Mouse (Mus musculus): ENCODE measurements around the gene Gm20388. TPM values are rescaled to one million over a fixed set of nuclear protein-coding genes. Genes with fewer than 3 reads are reported as not detected.

The Gm20388 gene
- total RNA-seq, 2 experiments from 2014 or later: 10.3 to 10.6 TPM

GRCm38 (mm10) chr8:119913181-119913580 is 2.5 kb downstream of the Gm20388 start:
- DNase-seq (ENCODE audit: low spot score in 2 of 2): no peak
- intact Hi-C loops (cut with DNase I): no loop called here

- intact Hi-C loops (cut with DNase I): no loop called here
- DNase-seq (ENCODE audit: low spot score in 2 of 2): no peak
Observed at GRCm38 (mm10) chr8:119914161-119914560, 3.5 kb downstream of the Gm20388 start.

- intact Hi-C loops (cut with DNase I): no loop called here
Observed at GRCm38 (mm10) chr8:119915298-119915697, 4.7 kb downstream of the Gm20388 start.

GRCm38 (mm10) chr8:119916237-119916892 is 5.7 kb downstream of the Gm20388 start:
- no peak for DNase-seq (ENCODE audit: low spot score in 2 of 2)
- intact Hi-C loops (cut with DNase I): no loop called here

More at GRCm38 (mm10) chr8:119915298-119915697, 4.7 kb downstream of the Gm20388 start:
- DNase-seq (ENCODE audit: low spot score in 2 of 2): no peak

GRCm38 (mm10) chr8:119917415-119917814 is 6.8 kb downstream of the Gm20388 start:
- intact Hi-C loops (cut with DNase I): no loop called here
- no peak for DNase-seq (ENCODE audit: low spot score in 2 of 2)

- intact Hi-C loops (cut with DNase I): no loop called here
Observed at GRCm38 (mm10) chr8:119918155-119918567, 7.5 kb downstream of the Gm20388 start.

GRCm38 (mm10) chr8:119923259-119923658 is 12.6 kb downstream of the Gm20388 start:
- DNase-seq (ENCODE audit: low spot score in 2 of 2): no peak
- intact Hi-C loops (cut with DNase I): loop anchor here (10.0 kb wide), 2 partner anchors 78 to 218 kb away; partner anchors contain the start of genes Atp2c2 and Cotl1

More at GRCm38 (mm10) chr8:119918155-119918567, 7.5 kb downstream of the Gm20388 start:
- no peak for DNase-seq (ENCODE audit: low spot score in 2 of 2)

- intact Hi-C loops (cut with DNase I): loop anchor here (5.0 to 10.0 kb wide), 3 partner anchors 81 to 221 kb away; partner anchors contain the start of genes Atp2c2 and Cotl1
- no peak for DNase-seq (ENCODE audit: low spot score in 2 of 2)
Observed at GRCm38 (mm10) chr8:119925428-119925827, 14.8 kb downstream of the Gm20388 start.

GRCm38 (mm10) chr8:119926474-119926873 is 15.8 kb downstream of the Gm20388 start:
- intact Hi-C loops (cut with DNase I): loop anchor here (5.0 to 10.0 kb wide), 3 partner anchors 82 to 222 kb away; partner anchors contain the start of genes Atp2c2 and Cotl1
- no peak for DNase-seq (ENCODE audit: low spot score in 2 of 2)

GRCm38 (mm10) chr8:119927422-119928092 is 16.9 kb downstream of the Gm20388 start:
- intact Hi-C loops (cut with DNase I): loop anchor here (5.0 to 10.0 kb wide), 3 partner anchors 83 to 223 kb away; partner anchors contain the start of genes Atp2c2 and Cotl1
- no peak for DNase-seq (ENCODE audit: low spot score in 2 of 2)

GRCm38 (mm10) chr8:119931317-119931716 is 20.7 kb downstream of the Gm20388 start:
- no peak for DNase-seq (ENCODE audit: low spot score in 2 of 2)
- intact Hi-C loops (cut with DNase I): no loop called here

- no peak for DNase-seq (ENCODE audit: low spot score in 2 of 2)
- intact Hi-C loops (cut with DNase I): no loop called here
Observed at GRCm38 (mm10) chr8:119933681-119934080, 23.0 kb downstream of the Gm20388 start.

- DNase-seq (ENCODE audit: low spot score in 2 of 2): no peak
- intact Hi-C loops (cut with DNase I): no loop called here
Observed at GRCm38 (mm10) chr8:119935541-119935940, 24.9 kb downstream of the Gm20388 start.

GRCm38 (mm10) chr8:119938481-119938880 is 27.8 kb downstream of the Gm20388 start:
- intact Hi-C loops (cut with DNase I): no loop called here

GRCm38 (mm10) chr8:119939336-119939735 is 28.7 kb downstream of the Gm20388 start:
- DNase-seq (ENCODE audit: low spot score in 2 of 2): no peak
- intact Hi-C loops (cut with DNase I): no loop called here

More at GRCm38 (mm10) chr8:119938481-119938880, 27.8 kb downstream of the Gm20388 start:
- DNase-seq (ENCODE audit: low spot score in 2 of 2): no peak

- DNase-seq (ENCODE audit: low spot score in 2 of 2): no peak
- intact Hi-C loops (cut with DNase I): no loop called here
Observed at GRCm38 (mm10) chr8:119941471-119941870, 30.8 kb downstream of the Gm20388 start.

GRCm38 (mm10) chr8:119943616-119944015 is 33.0 kb downstream of the Gm20388 start:
- intact Hi-C loops (cut with DNase I): loop anchor here (2.0 kb wide), 2 partner anchors 127 to 135 kb away; no protein-coding TSS in a partner anchor
- DNase-seq (ENCODE audit: low spot score in 2 of 2): no peak

- DNase-seq (ENCODE audit: low spot score in 2 of 2): peak; percentile 69 to 81
- intact Hi-C loops (cut with DNase I): loop anchor here (2.0 kb wide), 2 partner anchors 127 to 135 kb away; no protein-coding TSS in a partner anchor
Observed at GRCm38 (mm10) chr8:119944096-119944811, 33.6 kb downstream of the Gm20388 start.

GRCm38 (mm10) chr8:119946326-119946865 is 35.8 kb downstream of the Gm20388 start:
- no peak for DNase-seq (ENCODE audit: low spot score in 2 of 2)
- intact Hi-C loops (cut with DNase I): no loop called here

- intact Hi-C loops (cut with DNase I): no loop called here
- no peak for DNase-seq (ENCODE audit: low spot score in 2 of 2)
Observed at GRCm38 (mm10) chr8:119947653-119948052, 37.0 kb downstream of the Gm20388 start.
